Comparison of ENCODE assay signal across 14 mouse cellular contexts in genomic region chr5:76540842-76541241, GRCm38 (mm10). TPM values are rescaled to one million over a fixed set of nuclear protein-coding genes. Genes with fewer than 3 reads are reported as not detected.
DNase-seq lines count a peak whose midpoint lies in the region; ATAC-seq and TF ChIP-seq lines count a peak whose summit lies in the region.
"Had no signal": no experiment of that assay in that cellular context is flagged by ENCODE, and none has a peak within 500 bp of the region (broad histone marks: within the 10 kb centered on the region; RNA-seq: fewer than 3 reads in every experiment).

No protein-coding gene starts in this region.

- H3K27me3 ChIP-seq in lung, postnatal 0 days (replicated peaks; ENCODE audit: insufficient read depth, low read length), result no peaks in the 10 kb centered on the region
- no peaks in the 10 kb centered on the region for H3K27me3 ChIP-seq in intestine, embryonic 15.5 days (replicated peaks)
- H3K27me3 ChIP-seq: hindbrain, embryonic 15.5 days; lung, embryonic 15.5 days had no signal

- no peak overlapping the region for H3K9ac ChIP-seq in lung, postnatal 0 days (replicated peaks; ENCODE audit: low read depth)
- no peak overlapping the region for H3K9ac ChIP-seq in intestine, embryonic 15.5 days
- H3K9ac ChIP-seq: hindbrain, embryonic 15.5 days; lung, embryonic 15.5 days had no signal

- no peak for TF ChIP-seq EP300 in lung, postnatal 0 days (IDR thresholded peaks at IDR 0.05)

- H3K4me3 ChIP-seq in gastrocnemius, adult 2 months, result peak overlapping the region; percentile 50
- no peak overlapping the region for H3K4me3 ChIP-seq in lung, postnatal 0 days (ENCODE audit: low read depth, low read length)
- H3K4me3 ChIP-seq in intestine, embryonic 15.5 days (replicated peaks), result no peak overlapping the region
- H3K4me3 ChIP-seq: hindbrain, embryonic 15.5 days; lung, embryonic 15.5 days had no signal

- H3K4me2 ChIP-seq in lung, postnatal 0 days (replicated peaks; ENCODE audit: low read depth, low read length), result no peak overlapping the region
- no peak overlapping the region for H3K4me2 ChIP-seq in intestine, embryonic 15.5 days (replicated peaks)
- H3K4me2 ChIP-seq: hindbrain, embryonic 15.5 days; lung, embryonic 15.5 days had no signal

- no peak for DNase-seq in gastrocnemius, adult 2 months
- DNase-seq in gastrocnemius, postnatal 25 days, result no peak
- peak; percentile 67 for DNase-seq in lung, postnatal 0 days (ENCODE audit: low spot score)
- no peak for DNase-seq in lung, adult 18-20 months
- peak; percentile 32 for DNase-seq in brain, adult 2 months (ENCODE audit: low read depth, low spot score)
- DNase-seq in retina, postnatal 7 days (ENCODE audit: low read depth, low spot score), result peak; percentile 14
- no peak for DNase-seq in natural killer cell, adult 2 months (ENCODE audit: low spot score in 2 of 2)
- DNase-seq: cerebellum, postnatal 36 days; right cerebral cortex, postnatal 4 days had no signal

- ATAC-seq in lung, postnatal 0 days, result peak; percentile 65
- no peak for ATAC-seq in intestine, embryonic 15.5 days

- H3K9me3 ChIP-seq in lung, postnatal 0 days (ENCODE audit: low read length), result no peaks in the 10 kb centered on the region
- H3K9me3 ChIP-seq in intestine, embryonic 15.5 days, result no peaks in the 10 kb centered on the region
- H3K9me3 ChIP-seq: hindbrain, embryonic 15.5 days; lung, embryonic 15.5 days had no signal

- H3K27ac ChIP-seq in gastrocnemius, adult 2 months, result peak overlapping the region; percentile 75
- no peak overlapping the region for H3K27ac ChIP-seq in lung, postnatal 0 days (ENCODE audit: low read length)
- no peak overlapping the region for H3K27ac ChIP-seq in intestine, embryonic 15.5 days
- H3K27ac ChIP-seq: hindbrain, embryonic 15.5 days; lung, embryonic 15.5 days had no signal

- peak; percentile 76 for TF ChIP-seq CTCF in gastrocnemius, adult 2 months (IDR thresholded peaks at IDR 0.05)
- peak; percentile 72 for TF ChIP-seq CTCF in lung, postnatal 0 days (IDR thresholded peaks at IDR 0.05)

- no peaks in the 10 kb centered on the region for H3K4me1 ChIP-seq in lung, postnatal 0 days (ENCODE audit: insufficient read depth, low read depth, low read length)
- no peaks in the 10 kb centered on the region for H3K4me1 ChIP-seq in intestine, embryonic 15.5 days (replicated peaks)
- H3K4me1 ChIP-seq: hindbrain, embryonic 15.5 days; lung, embryonic 15.5 days had no signal

- intact Hi-C loops in gastrocnemius, adult 2 months (cut with DNase I), result loop anchor here (5.0 to 10.0 kb wide), 2 partner anchors 399 to 676 kb away; partner anchors contain the start of gene Srd5a3

- peaks cover 35% of the 10 kb centered on the region; the same call in 1 of the 2 replicates for H3K36me3 ChIP-seq in lung, postnatal 0 days (ENCODE audit: insufficient read depth, low read length)
- H3K36me3 ChIP-seq in intestine, embryonic 15.5 days, result peaks cover 28% of the 10 kb centered on the region

RNA-seq across cellular contexts. Expression of gene Exoc1, which starts 11.7 kb away (rescaled TPM):
- total RNA-seq in gastrocnemius, adult 2 months (2021), result 10 to 100 TPM; 11.6 to 12.0 TPM
- 10 to 100 TPM; 10.1 to 12.3 TPM for total RNA-seq in gastrocnemius, postnatal 25 days (2021)
- 13.9 and 14.0 TPM in 2 replicates for polyA plus RNA-seq in lung, postnatal 0 days (2015; fragmentation: Nextera tagmentation; extraction: Ambion mirVana)
- polyA plus RNA-seq in intestine, embryonic 15.5 days (2015; fragmentation: Nextera tagmentation; extraction: Ambion mirVana), result 28.0 and 28.9 TPM in 2 replicates

RNA-seq across cellular contexts. Expression of gene Cep135, which starts 47.7 kb away (rescaled TPM):
- total RNA-seq in gastrocnemius, adult 2 months (2021), result 1 to 10 TPM; 1.1 to 1.4 TPM
- total RNA-seq in gastrocnemius, postnatal 25 days (2021), result 1 to 10 TPM in 1 of 2 experiments, under 1 TPM in 1; 0.97 to 1.4 TPM
- polyA plus RNA-seq in lung, postnatal 0 days (2015; fragmentation: Nextera tagmentation; extraction: Ambion mirVana), result 3.8 and 4.1 TPM in 2 replicates
- polyA plus RNA-seq in intestine, embryonic 15.5 days (2015; fragmentation: Nextera tagmentation; extraction: Ambion mirVana), result 5.9 and 6.6 TPM in 2 replicates

RNA-seq across cellular contexts. Expression of gene Gm7271, which starts 57.0 kb away (rescaled TPM):
- not detected for total RNA-seq in gastrocnemius, adult 2 months (2021)
- not detected for total RNA-seq in gastrocnemius, postnatal 25 days (2021)
- not detected in 2 replicates for polyA plus RNA-seq in lung, postnatal 0 days (2015; fragmentation: Nextera tagmentation; extraction: Ambion mirVana)
- polyA plus RNA-seq in intestine, embryonic 15.5 days (2015; fragmentation: Nextera tagmentation; extraction: Ambion mirVana), result not detected in 2 replicates
- total RNA-seq: ES-E14; left cerebral cortex, adult 18-20 months had no signal
- polyA plus RNA-seq: lung, embryonic 15.5 days had no signal

Comparison
In these comparisons a context has a peak if more than half of its experiments do, and no peak if none do; other contexts are left out.
1. DNase-seq: peak in lung, postnatal 0 days (single experiment), brain, adult 2 months (single experiment) and retina, postnatal 7 days (single experiment); none in gastrocnemius, adult 2 months (single experiment), gastrocnemius, postnatal 25 days (single experiment), lung, adult 18-20 months (0 of 2) and natural killer cell, adult 2 months (0 of 2).